Mouse (Mus musculus): ENCODE measurements around the gene Ptma. TPM values are rescaled to one million over a fixed set of nuclear protein-coding genes. Genes with fewer than 3 reads are reported as not detected.
"Not testable (repeated sequence)": the region's sequence is repeated elsewhere in the genome, so short reads cannot be mapped to it uniquely, and the experiment has no call there.

Gene Ptma
- total RNA-seq, 2 experiments from 2014 or later = 353 to 363 TPM

- intact Hi-C loops (cut with DNase I) = no loop called here
- no peak for TF ChIP-seq CTCF (IDR thresholded peaks at IDR 0.05)
- no peak overlapping the region for H3K4me3 ChIP-seq
- H3K27ac ChIP-seq = peak overlapping the region; percentile 56
- DNase-seq (ENCODE audit: extremely low spot score in 1 of 2, low spot score in 2 of 2) = peak in 1 of 2 experiments; percentile 22
Measured at GRCm38 (mm10) chr1:86507866-86508265, 18.7 kb upstream of the Ptma start.

GRCm38 (mm10) chr1:86509410-86509809 lies 17.1 kb upstream of the Ptma start:
- intact Hi-C loops (cut with DNase I) = no loop called here
- H3K4me3 ChIP-seq = no peak overlapping the region
- H3K27ac ChIP-seq = peak overlapping the region; percentile 48; the same call in 1 of the 2 replicates
- DNase-seq (ENCODE audit: extremely low spot score in 1 of 2, low spot score in 2 of 2) = peak; percentile 77 to 80
- TF ChIP-seq CTCF (IDR thresholded peaks at IDR 0.05) = peak; percentile 72

GRCm38 (mm10) chr1:86510266-86510665 lies 16.3 kb upstream of the Ptma start:
- Histone ChIP-seq H3K4me3 (no peak overlapping the region), H3K27ac (no peak overlapping the region)
- no peak for TF ChIP-seq CTCF (IDR thresholded peaks at IDR 0.05)
- intact Hi-C loops (cut with DNase I) = no loop called here
- DNase-seq (ENCODE audit: extremely low spot score in 1 of 2, low spot score in 2 of 2) = no peak

- H3K4me3 ChIP-seq = no peak overlapping the region
- intact Hi-C loops (cut with DNase I) = no loop called here
- TF ChIP-seq CTCF (IDR thresholded peaks at IDR 0.05) = no peak
- H3K27ac ChIP-seq = no peak overlapping the region
- DNase-seq (ENCODE audit: extremely low spot score in 1 of 2, low spot score in 2 of 2) = peak in 1 of 2 experiments; percentile 9
Measured at GRCm38 (mm10) chr1:86510676-86511441, 15.7 kb upstream of the Ptma start.

- no peak for TF ChIP-seq CTCF (IDR thresholded peaks at IDR 0.05)
- no peak overlapping the region for H3K4me3 ChIP-seq
- intact Hi-C loops (cut with DNase I) = no loop called here
- no peak overlapping the region for H3K27ac ChIP-seq
- DNase-seq (ENCODE audit: extremely low spot score in 1 of 2, low spot score in 2 of 2) = no peak
Measured at GRCm38 (mm10) chr1:86512154-86512720, 14.3 kb upstream of the Ptma start.

- H3K27ac ChIP-seq; H3K4me3 ChIP-seq; intact Hi-C loops (cut with DNase I); DNase-seq (ENCODE audit: extremely low spot score in 1 of 2, low spot score in 2 of 2): not testable (repeated sequence)
Measured at GRCm38 (mm10) chr1:86513031-86513430, 13.5 kb upstream of the Ptma start.

- Histone ChIP-seq H3K27ac (no peak overlapping the region), H3K4me3 (no peak overlapping the region)
- intact Hi-C loops (cut with DNase I) = no loop called here
- no peak for DNase-seq (ENCODE audit: extremely low spot score in 1 of 2, low spot score in 2 of 2)
- no peak for TF ChIP-seq CTCF (IDR thresholded peaks at IDR 0.05)
Measured at GRCm38 (mm10) chr1:86515715-86516410, 10.7 kb upstream of the Ptma start.

- DNase-seq (ENCODE audit: extremely low spot score in 1 of 2, low spot score in 2 of 2) = no peak
- intact Hi-C loops (cut with DNase I) = no loop called here
- TF ChIP-seq CTCF (IDR thresholded peaks at IDR 0.05) = no peak
- no peak overlapping the region for H3K27ac ChIP-seq
- no peak overlapping the region for H3K4me3 ChIP-seq
Measured at GRCm38 (mm10) chr1:86517076-86517475, 9.4 kb upstream of the Ptma start.

GRCm38 (mm10) chr1:86520361-86520760 lies 6.2 kb upstream of the Ptma start:
- intact Hi-C loops (cut with DNase I) = no loop called here
- no peak for DNase-seq (ENCODE audit: extremely low spot score in 1 of 2, low spot score in 2 of 2)
- peak; percentile 32 for TF ChIP-seq CTCF (IDR thresholded peaks at IDR 0.05)

GRCm38 (mm10) chr1:86522286-86522871 lies 4.1 kb upstream of the Ptma start:
- Histone ChIP-seq H3K4me3 (no peak overlapping the region), H3K27ac (peak overlapping the region; percentile 58)
- TF ChIP-seq CTCF (IDR thresholded peaks at IDR 0.05) = no peak
- DNase-seq (ENCODE audit: extremely low spot score in 1 of 2, low spot score in 2 of 2) = no peak
- intact Hi-C loops (cut with DNase I) = no loop called here

More at GRCm38 (mm10) chr1:86520361-86520760, 6.2 kb upstream of the Ptma start:
- no peak overlapping the region for H3K27ac ChIP-seq
- H3K4me3 ChIP-seq = no peak overlapping the region

GRCm38 (mm10) chr1:86523776-86524618 lies 2.5 kb upstream of the Ptma start:
- H3K4me3 ChIP-seq = no peak overlapping the region
- intact Hi-C loops (cut with DNase I) = no loop called here

More at GRCm38 (mm10) chr1:86523776-86524618, 2.5 kb upstream of the Ptma start:
- peak overlapping the region; percentile 100 for H3K27ac ChIP-seq
- DNase-seq (ENCODE audit: extremely low spot score in 1 of 2, low spot score in 2 of 2) = no peak
- no peak for TF ChIP-seq CTCF (IDR thresholded peaks at IDR 0.05)
